Mouse (Mus musculus) urinary bladder, postnatal 36 days (tissue): ENCODE data around the gene Khsrp.
A peak's percentile ranks its signal among the peaks of the same experiment; 100 is the strongest.
"Not testable (repeated sequence)": the region's sequence is repeated elsewhere in the genome, so short reads cannot be mapped to it uniquely, and the experiment has no call there.

Source experiments
- DNase-seq, 2 experiments: peaks; one replicate each; pipeline ENCODE4 v3.0.0; 2022; ENCODE audit warnings: low spot score in 2 of 2, mixed read lengths in 1 of 2

Gene Khsrp

DNA sequence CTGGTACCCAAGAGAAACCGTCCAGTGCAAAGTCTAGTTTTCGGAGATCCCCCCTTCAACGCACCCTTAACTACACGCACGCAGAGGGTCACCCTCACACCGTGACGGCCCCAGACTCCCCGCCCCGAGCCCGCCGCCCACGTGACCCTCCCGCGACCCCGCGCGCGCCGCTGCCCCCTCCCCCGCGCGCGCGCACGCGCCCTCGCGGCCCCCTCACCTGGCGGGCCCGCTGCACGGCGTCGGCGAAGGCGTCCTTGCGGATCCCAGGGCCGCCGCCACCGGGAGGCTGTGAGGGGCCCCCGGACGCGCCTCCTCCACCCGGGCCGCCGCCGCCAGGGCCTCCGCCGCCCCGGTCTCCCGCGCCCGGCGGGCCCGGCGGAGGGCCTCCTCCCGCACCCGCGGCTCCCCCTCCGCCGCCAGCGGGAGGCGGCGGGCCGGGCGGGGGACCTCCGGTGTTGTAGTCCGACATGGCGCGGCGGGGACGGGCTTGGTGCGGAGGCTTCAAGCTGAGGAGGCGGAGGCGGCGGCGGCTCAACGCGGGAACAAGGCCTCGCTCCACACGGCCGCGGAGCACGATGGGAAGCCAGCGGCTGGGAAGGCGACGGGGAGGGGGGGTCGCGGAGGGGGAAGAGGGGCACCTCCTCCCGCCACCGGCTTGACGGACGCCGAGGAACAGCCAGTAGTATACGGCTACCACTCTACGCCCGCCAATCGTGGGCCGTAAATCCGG lies at the start of gene Khsrp:
TSS of gene Khsrp (minus strand) at position 592 of the 730 bp plus-strand sequence.
- no peak for DNase-seq

DNA sequence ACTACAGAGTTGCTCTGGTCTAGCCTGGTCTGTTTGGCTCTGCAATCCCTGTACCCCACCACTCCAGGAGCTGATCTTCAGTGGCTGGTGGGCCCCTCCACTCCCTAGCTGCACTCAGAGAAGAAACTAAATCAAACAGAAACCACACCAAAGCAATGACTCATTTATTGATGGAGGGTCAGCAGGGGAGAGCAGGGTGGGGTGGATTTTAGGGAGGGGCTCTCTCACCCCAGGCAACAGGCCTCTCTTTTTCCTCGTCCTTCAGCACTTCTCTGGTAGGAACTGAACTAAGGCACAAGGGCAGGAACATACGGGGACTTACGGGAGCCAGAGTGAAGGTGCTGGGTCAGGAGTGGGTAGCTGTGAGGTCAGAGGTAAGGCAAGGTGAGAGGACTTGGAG lies 48.6 kb upstream of the Khsrp start:
- no peak for DNase-seq

DNA sequence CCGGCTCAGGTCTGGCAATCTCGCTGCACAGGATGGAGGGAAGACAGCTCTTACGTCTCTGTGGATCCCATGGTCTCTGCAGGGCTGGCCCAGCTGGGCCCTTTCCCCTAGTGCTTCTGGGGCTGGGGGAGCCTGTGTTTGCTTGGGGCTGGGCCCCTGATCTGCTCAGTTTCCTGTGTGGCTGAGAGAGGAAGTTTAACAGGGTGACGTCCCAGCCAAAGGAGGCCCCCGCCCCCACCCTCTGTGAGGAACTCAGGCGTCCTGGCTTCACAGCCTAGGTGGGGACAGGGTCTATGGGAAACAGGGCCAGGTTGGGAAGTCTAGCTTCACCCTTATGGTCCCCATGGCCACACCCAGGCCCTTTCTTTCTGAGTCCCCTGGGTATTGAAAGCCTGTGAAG lies 47.0 kb upstream of the Khsrp start, which contains the start of gene Dennd1c:
TSS of gene Dennd1c (minus strand) at position 179 of the 400 bp plus-strand sequence.
- DNase-seq, result no peak

DNA sequence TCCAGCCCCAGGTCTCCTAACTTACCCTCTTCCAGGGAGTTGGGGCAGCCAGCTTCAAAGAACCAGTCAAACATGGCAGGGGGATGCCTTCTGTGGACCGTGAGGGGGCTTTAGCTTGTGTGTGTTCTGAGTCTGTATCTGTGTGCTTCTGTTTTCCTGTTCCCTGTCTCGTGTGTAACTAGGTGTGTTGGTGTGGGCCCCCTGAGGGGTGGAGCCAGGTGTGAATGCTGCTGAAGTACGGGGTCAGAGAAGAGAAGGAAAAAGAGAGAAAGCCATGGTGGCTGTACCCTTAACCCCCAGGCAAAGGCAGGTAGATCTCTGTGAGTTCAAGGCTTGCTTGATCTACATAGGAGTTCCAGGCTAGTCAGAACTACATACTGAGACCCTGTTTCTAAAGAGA lies 45.6 kb upstream of the Khsrp start:
- DNase-seq, result no peak

DNA sequence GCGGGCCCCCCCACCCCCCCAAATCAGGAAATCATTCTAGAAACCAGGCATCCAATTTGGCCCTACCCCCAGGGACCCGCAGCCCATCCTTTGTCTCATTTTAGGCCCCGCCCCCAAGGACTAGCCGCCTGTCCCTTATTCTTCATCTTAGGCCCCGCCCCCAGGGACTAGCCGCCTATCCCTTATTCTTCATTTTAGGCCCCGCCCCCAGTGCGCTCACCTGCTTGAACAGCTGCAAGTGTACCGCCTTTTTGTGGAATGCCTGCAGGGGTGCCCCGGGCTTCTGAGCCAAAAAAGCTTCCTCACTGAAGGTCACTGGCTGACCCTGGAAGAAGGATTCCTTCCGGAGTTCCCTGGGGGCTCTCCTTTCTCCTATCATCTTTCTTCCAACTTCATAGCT lies 39.4 kb upstream of the Khsrp start:
- DNase-seq, result no peak

DNA sequence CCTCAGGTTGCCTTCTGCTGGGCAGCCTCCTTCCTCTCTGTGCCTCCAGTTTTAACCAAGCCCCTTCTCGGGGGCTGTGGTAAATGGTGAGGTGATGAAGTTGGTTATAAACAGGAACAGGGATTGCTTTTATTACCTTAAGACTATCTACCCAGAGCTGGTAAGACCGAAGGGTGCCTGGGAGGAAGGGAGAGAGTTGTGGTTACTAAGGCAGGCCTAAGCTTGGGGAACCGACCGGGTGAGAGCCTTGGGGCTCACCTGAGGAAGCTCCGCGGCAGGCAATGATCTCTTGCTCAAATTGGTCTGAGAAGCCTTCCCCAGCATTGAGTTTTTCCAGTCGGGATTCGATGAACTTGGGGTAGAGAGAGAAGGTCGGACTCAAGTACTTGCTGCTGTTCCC lies 39.0 kb upstream of the Khsrp start:
- no peak for DNase-seq

DNA sequence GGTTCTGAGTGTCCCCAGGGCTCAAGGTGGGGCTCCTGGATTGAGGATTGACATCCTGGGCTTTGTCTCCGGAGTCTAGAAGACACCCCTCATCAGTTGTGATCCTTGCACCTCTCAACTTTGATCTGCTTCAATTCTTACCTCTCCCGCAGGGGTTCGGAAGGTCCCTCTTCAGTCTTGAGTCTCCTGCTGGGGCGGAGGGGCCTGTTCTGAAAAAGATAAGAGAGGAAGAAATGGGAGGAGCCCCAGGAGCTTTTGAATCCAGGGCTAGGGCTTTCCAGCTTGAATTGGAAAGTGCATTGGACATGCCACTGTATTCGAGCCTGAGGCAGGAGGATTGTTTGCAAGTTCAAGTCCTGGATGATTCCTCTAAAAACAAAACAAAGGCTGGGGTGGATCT lies 35.6 kb upstream of the Khsrp start:
- DNase-seq, result no peak

DNA sequence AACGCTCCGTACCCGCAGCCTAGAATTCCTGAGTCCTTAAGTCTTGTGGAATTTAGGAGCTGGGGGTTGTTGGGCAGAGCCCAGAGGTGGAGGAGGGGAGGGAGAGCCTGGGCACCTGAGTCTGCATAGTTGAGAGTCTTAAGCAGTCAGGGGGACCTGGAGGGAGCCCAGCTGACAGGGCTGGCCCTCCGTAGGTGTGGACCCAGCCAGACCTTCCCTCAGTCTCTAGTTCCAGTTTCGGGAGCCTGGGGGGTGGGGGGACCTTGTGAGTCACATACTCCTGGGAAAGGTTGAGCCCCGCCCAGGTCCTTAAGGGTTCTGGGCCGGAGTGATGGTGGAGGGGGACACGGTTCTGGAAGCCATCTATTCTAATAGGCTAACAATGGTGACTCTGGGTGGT lies 31.7 kb upstream of the Khsrp start:
- DNase-seq, result no peak

DNA sequence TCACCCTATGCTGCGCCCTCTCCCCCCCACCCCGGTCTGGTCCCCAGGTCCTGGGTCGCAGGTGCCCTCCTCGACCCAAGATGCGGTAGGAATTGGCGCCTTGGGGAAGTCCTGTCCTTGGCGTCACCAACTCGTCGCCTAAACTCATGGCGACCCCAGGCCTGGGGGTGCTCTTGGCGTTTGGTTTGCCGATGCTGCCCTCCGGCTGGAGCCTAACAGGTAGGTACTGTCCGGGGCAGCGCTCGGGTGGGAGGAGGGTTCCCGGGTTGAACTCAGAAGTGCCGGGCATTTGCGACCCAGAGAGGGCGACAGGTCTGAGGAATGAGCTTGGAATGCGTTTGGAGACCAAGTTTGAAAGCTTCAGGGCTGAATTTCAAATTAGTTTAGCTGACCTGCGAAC lies 31.2 kb upstream of the Khsrp start:
- no peak for DNase-seq

DNA sequence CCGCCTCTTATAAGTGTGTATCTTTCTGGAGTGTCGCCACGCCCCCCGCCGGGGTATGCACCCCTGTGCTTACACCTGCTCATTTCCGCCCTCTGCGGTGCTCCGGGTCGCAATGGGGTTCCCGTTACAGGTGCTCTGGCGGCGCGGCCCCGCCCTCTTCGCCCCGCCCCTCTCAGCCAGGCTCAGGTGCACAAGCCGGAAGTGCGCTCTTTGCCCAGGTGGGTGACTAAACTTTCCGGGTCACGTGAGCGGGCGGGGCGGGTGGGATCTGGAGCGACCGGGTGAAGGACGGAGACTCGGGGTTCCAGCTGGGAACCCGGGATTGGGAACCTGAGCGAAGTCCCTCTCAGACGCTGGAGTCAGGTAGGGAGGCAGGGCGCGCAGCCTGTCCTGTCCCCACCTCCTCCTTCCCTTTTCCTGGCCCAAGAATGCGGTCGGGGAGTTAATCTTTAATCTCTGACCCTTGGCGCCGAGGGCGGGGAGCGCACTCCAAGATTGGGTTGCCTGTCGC lies 30.7 kb upstream of the Khsrp start:
- DNase-seq, result peak; percentile 37 to 58

DNA sequence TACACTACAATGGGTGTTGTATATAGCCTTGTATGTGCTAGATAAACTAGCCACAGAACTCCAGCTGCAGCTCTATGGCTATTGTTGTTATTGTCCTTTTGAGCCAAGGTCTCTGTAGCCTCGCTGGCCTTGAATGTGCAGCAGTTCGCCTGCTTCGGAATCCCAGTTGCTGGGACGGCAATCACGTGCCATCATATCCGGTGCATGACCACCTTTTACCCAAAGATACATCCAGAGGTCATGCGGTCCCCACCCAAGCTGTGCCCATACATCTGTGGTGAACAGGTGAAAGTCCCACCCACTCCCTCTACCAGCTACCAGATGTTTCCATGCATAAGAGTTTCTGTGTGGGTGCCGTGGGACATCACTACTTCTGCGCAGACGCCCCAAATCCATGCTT lies 29.7 kb upstream of the Khsrp start:
- DNase-seq, result no peak

DNA sequence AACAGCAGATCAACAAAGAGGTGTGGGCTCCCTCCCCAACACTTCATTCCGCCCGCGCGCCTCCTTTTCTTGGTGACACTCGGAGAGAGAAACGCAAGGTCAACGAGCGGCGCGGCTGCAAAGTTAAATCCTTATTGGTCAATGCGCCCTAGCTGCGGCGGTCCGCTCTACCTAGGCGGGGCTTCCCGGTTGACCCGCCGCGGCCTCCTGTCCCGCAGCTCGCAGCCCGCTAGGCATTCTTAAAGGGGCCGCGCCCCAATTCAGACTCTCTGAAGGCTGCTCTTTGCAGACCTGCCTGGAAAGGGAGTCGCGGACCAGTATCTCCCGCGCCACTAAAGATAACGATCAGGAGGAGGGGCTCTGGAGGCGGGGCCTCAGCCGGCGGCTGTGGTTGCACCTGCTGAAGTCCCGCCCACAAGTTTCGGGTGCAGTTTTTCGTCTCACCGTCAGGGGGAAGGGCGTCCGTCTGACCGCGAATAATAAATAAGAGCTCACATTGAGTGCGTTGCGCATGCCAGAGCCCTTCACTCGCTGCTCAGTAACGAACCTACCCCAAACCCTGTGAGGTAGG lies 29.0 kb upstream of the Khsrp start:
- DNase-seq, result peak; percentile 94

DNA sequence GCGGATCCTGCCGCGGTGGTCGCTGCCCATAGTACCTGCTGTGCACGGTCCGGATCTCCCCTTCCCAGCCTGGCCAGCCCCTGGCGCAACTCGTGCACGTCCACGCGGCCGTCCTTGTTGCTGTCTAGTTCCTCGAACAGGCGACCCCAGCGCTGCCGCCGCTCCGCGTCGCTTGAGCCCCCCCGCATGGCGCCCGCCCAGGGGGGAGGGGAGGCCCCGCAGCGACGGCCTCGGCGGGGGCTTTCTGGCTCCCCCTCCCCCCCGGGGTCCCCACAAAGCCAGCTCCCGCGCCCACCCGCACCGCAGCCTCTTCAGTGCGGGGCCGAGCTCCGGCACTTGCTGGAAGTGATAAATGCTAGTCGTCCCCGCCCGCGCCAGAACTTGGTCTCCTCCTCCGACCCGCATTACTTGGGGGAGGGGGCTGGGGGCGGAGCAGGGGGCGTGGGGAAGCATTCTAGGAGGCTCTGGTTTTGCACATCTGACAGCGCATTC lies 28.2 kb upstream of the Khsrp start, which contains the start of gene Slc25a23:
TSS of gene Slc25a23 (minus strand) at position 378 of the 492 bp plus-strand sequence.
- DNase-seq, result peak; percentile 31 to 54

DNA sequence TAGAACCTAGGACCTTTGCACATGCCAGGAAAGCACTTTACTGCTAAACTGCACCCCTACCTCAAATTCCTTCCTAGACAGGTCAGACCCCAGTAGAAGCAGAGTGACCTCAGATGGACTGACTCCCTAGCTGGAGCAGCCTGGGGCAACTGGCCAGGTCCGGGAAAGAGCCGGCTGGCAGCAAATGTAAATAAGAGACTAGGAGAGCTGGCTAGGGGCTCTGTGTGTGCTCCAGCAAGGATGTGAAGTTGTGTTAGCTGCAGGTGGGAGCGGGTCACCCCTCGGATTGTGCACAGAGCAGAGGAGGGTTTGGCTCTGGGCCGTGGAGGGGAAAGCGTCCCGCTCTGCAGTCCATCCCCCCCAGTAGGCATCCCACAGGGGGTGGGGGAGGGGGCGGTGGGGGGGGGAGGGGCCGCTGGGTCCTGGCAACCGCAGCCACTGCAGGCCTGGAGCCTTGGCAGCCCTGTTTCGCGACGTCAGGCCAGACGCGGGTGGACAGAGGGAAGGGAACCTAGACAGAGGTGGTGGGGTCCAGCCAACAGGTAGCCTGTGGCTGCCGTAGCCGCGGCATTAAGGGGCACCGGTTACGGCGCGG lies 27.7 kb upstream of the Khsrp start, which contains the start of gene Crb3:
TSS of gene Crb3 (plus strand) at position 215 of the 595 bp plus-strand sequence.
- DNase-seq, result peak in 1 of 2 experiments; percentile 19

DNA sequence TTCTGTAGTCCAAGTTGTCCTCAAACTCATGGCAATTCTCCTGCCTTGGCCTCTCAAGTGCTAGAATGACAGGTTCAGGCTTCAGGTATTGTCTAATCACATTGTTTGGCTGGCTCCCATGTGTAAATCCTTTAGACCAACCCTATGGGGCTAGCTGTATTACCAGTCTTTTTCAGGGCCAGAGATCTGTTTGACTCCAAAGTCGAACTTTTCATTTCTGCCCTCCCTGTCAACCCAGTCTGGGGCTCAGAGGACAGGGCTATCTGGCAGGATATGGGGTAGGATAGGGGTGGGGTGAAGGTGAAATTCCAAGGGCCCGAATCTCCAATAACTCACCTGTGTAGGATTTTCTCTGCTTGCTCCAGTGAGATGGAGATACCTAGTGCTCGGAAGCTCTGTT lies 24.9 kb upstream of the Khsrp start:
- DNase-seq, result no peak

DNA sequence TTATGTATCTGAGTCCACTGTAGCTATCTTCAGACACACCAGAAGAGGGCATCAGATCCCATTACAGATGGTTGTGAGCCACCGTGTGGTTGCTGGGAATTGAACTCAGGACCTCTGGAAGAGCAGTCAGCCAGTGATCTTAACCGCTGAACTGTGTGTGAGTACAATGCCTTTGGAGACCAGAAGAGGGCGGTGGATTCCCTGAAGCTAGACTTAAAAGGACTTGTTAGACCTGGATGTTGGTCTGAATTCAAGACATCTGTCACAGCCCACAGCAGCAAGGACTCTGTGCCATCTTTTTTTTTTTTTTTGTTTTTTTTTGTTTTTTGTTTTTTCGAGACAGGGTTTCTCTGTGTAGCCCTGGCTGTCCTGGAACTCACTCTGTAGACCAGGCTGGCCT lies 20.4 kb upstream of the Khsrp start:
- not testable (repeated sequence) for DNase-seq

DNA sequence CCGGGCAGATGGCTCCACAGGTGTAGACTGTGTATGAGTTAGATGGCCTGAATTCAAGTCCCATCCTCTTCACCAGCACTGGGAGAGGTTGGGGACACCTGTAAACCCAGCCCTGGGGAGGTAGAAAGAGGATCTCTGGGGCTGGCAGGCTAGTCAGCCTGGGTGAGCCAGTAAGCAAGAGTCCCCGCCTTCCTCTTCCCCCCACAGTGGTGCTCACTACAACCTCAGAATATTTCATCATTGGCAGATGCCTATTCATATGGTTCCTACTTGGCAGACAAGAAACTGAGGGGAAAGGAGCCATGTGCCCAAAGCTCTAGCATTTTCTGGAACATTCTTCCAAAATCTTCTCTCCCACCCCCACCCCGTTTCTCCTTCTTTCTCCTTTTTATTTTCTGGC lies 17.5 kb upstream of the Khsrp start:
- no peak for DNase-seq

DNA sequence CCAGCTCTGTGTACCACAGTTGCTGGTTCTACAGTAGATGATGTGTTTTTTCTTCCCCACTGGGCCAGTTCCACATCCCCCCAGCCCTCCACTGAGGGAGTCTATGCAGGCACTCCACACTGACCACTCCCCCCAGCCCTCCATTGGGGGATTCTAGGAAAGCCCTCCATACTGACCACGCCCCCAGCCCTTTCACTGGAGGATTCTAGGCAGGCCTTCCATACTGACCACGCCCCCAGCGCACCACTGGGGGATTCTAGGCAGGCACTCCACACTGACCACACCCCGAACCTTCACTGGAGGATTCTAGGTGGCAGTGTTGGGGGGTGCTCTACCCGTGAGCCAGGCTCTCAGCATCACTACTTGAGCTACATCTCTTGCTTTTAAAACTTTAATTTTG lies 16.1 kb upstream of the Khsrp start:
- no peak for DNase-seq

DNA sequence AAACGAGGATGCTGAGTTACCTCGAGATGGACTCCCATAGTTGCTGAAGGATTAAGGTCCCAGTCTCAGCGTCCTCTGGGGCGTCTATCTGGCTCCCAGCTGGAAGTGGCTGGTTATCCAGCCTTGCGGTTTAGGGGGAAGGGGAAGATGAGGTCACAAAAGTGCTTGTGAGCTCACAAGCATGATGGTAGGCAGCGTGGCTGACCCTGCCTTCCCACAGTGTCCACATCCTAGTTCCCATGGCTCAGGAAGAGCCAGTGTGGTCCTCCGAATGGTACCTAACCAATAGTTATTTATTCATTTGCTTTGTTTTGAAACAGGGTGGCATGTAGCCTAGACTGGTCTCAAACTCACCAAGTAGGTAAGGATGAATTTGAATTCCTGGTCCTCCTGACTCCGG lies 10.2 kb upstream of the Khsrp start, which contains the start of gene Slc25a41:
TSS of gene Slc25a41 (minus strand) at position 101 of the 400 bp plus-strand sequence.
- DNase-seq, result no peak

DNA sequence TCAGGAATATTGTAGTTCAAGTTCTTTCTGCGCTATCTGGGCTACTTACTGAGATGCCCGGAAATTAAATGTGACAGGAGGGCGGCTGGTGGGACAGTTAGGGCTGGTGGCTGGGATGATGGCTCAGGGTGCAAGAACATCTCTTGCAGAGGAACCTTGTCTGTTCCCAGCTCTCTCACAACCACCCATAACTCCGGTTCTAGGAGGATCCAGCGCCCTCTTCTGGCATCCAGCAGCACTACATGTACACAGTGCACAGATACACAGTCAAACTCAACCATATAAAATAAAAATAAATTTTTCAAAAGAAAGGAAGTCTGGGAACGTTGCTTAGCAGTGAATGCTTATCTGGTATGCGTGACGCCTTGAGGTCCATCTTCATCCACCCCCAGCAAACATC lies 7.7 kb upstream of the Khsrp start:
- DNase-seq, result no peak

DNA sequence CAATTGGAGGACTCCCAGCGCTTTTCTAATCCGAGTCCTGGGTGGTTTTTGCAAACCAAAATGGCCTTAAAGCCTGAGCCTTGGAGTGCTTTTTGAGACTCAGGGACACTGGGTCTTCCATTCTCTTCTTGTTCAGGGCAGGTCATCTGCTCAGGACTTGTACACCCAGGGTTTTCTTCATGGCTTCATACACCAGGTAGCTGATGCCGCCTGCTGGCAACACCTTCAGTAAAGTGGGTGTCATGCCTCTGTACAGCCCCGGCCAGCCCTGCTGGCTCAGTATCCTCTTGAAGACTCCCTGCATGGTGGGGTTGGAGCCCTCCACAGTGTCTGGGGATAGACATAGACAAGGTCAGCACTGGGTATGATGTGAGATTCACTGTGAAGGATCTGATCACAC lies 1.5 kb upstream of the Khsrp start:
- DNase-seq, result no peak

DNA sequence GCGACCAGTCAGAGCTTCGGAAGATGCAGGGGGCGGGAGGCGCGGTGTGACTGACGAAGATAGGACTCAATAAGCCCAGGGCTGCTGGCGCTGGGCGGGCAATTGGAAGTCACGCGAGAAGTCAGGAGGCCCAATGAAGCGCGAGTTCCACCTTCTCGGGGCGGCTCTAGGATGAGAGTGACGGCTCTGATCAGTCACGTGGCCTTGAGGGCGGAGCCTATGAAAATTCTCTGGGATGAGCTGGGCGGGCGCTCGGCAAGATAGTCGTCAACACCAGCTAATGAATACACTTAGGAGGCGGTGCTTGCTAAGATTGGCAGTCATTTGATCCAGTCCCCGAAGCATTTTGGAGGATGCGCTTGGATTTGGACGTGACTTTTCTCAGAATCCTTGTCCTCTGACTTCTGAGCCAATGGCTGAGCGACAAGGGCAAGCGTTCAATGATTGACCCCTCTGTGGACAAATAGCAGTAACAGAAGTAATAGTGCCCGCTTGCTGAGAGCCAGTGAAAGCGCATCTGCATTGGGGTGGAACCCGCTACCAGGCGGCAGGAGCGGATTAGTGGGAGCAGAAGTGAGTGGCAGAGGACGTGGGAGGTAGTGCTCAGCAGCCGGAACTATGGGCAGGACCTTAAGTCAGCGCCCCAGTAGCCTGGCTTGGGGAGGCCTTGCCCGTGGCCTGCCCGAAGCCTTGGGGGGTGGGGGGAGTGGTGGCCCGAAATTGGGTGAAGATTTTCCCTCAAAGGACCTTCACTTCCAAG lies 519 bp upstream of the Khsrp start:
- DNase-seq, result peak; percentile 99
